Mouse (Mus musculus) E14TG2a.4 (cell line): ENCODE results near the gene Atg7.
"Not testable (repeated sequence)": the region's sequence is repeated elsewhere in the genome, so short reads cannot be mapped to it uniquely, and the experiment has no call there.

Experiments
- H3K27me3 ChIP-seq: 2 replicates; pipeline ENCODE4 v1.6.1; 2014; ENCODE audit warnings: low read length, control low read depth; ENCODE audit not compliant: insufficient read depth
- H3K36me3 ChIP-seq: 2 replicates; pipeline ENCODE4 v1.6.1; 2014; ENCODE audit warnings: low read length, control low read depth; ENCODE audit not compliant: insufficient read depth
- H3K4me1 ChIP-seq: replicated peaks from 2 replicates; pipeline ENCODE4 v1.6.1; 2014; ENCODE audit warnings: low read depth, low read length, control low read depth
- H3K4me3 ChIP-seq: replicated peaks from 2 replicates; pipeline ENCODE4 v1.5.1; 2014; ENCODE audit warnings: mild to moderate bottlenecking, low read length
- H3K9me3 ChIP-seq: 2 replicates; pipeline ENCODE4 v1.6.1; 2014; ENCODE audit warnings: low read length, control low read depth
- CTCF ChIP-seq: conservative IDR thresholded peaks from 2 replicates; pipeline ENCODE4 v1.5.1; 2014; ENCODE audit warnings: low read length
- NANOG ChIP-seq: IDR thresholded peaks from 2 replicates; pipeline ENCODE4 v1.6.1; 2014; ENCODE audit warnings: borderline replicate concordance, low read length, mixed read lengths
- POU5F1 ChIP-seq: IDR thresholded peaks from 2 replicates; pipeline ENCODE4 v1.6.1; 2014; ENCODE audit warnings: low read length, borderline replicate concordance

Gene Atg7

GRCm38 (mm10) chr6:114886012-114886411 lies 243.1 kb downstream of the Atg7 start:
- no peak for TF ChIP-seq CTCF
- no peak for TF ChIP-seq NANOG
- TF ChIP-seq POU5F1: no peak
- no peaks in the 10 kb centered on the region for H3K9me3 ChIP-seq
- no peak overlapping the region for H3K4me3 ChIP-seq
- peaks cover 61% of the 10 kb centered on the region for H3K4me1 ChIP-seq
- H3K27me3 ChIP-seq: peaks cover 4% of the 10 kb centered on the region; the same call in 1 of the 2 replicates
- H3K36me3 ChIP-seq: no peaks in the 10 kb centered on the region

- Histone ChIP-seq H3K9me3 (no peaks in the 10 kb centered on the region), H3K27me3 (peaks cover 4% of the 10 kb centered on the region; the same call in 1 of the 2 replicates), H3K4me3 (no peak overlapping the region), H3K4me1 (peaks cover 60% of the 10 kb centered on the region), H3K36me3 (no peaks in the 10 kb centered on the region)
- TF ChIP-seq CTCF (no peak), POU5F1 (no peak), NANOG (no peak)
Observed at GRCm38 (mm10) chr6:114886504-114887361, 243.8 kb downstream of the Atg7 start.

- no peaks in the 10 kb centered on the region for H3K36me3 ChIP-seq
- H3K9me3 ChIP-seq: no peaks in the 10 kb centered on the region
- peaks cover 38% of the 10 kb centered on the region for H3K4me1 ChIP-seq
- TF ChIP-seq CTCF (peak; percentile 28), NANOG (peak; percentile 6; the same call in 1 of the 2 replicates), POU5F1 (no peak)
- H3K4me3 ChIP-seq: no peak overlapping the region
- peaks cover 3% of the 10 kb centered on the region; the same call in 1 of the 2 replicates for H3K27me3 ChIP-seq
Observed at GRCm38 (mm10) chr6:114888922-114889321, 246.0 kb downstream of the Atg7 start.

DNA sequence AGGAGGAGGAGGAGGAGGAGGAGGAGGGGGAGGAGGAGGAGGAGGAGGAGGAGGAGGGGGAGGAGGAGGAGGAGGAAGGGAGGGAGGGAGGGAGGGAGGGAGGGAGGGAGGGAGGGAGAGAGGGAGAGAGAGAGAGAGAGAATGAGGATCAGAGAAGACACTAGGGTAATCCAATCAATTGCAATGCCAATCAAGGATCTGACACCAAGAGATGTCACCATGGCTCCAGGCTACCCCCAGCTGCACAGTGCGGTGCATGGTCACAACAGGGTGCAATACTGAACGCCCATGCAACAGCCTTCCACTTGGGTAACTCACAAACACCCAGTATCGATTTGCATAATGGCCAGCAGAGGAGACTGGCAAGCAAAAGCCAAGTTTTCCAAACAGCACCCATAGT lies 247.1 kb downstream of the Atg7 start:
- H3K4me1 ChIP-seq: peaks cover 32% of the 10 kb centered on the region
- not testable (repeated sequence) for H3K9me3 ChIP-seq, H3K36me3 ChIP-seq, H3K4me3 ChIP-seq, H3K27me3 ChIP-seq

DNA sequence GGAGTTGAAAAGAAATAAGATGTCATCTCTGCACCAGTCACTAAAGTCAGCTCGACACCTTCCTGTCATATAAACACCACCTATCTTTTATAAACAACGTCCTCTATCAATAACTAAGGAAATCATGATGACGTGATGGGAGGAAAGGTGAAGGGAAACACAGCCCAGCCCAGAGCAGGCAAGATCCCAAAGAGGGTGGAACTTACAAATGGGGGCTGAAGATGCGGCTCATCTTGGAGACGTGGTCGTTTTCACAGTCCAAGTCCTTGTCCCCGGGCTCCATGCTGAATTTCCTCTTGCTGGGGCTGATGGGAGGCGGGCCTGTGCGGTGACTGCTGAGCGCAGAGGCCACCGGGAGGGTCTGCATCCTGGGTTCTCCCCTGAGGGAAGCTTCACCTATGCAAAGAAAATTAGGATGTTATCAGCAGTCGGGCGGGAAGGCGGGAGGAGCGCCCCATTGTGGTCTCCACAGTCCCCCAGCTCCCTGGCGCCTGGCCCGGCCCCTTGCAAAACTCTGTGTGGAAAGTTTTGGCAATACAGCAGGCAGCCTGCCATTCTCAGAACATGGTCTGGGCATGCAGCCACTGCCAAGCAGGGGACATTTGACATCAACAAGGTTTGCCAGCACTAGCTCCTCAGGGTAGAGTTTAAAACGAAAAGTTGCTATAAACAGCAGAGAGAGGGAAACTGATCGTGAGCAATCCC lies 247.7 kb downstream of the Atg7 start:
- peaks cover 3% of the 10 kb centered on the region; the same call in 1 of the 2 replicates for H3K27me3 ChIP-seq
- H3K9me3 ChIP-seq: no peaks in the 10 kb centered on the region
- peak overlapping the region; percentile 43 for H3K4me3 ChIP-seq
- H3K36me3 ChIP-seq: no peaks in the 10 kb centered on the region
- TF ChIP-seq CTCF (no peak), POU5F1 (no peak), NANOG (no peak)
- H3K4me1 ChIP-seq: peaks cover 32% of the 10 kb centered on the region

DNA sequence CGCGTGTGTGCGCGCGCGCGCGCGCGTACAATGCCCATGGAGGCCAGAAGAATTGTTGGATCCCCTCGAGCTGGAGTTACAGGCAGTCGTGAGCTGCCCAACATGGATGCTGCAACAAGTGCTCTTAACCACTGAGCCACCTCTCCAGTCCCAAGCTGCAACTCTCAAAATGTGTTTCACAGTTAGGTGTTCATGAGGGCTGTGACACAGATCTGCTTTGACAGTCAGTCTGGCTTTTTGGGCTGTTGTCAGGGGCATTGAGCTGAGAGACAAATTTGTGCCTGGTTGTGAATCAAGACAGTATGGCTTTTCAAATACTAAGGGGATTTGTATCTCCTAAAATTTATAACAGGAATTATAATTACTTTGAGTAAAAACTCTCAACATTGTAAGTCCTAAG lies 248.4 kb downstream of the Atg7 start:
- Histone ChIP-seq H3K36me3 (no peaks in the 10 kb centered on the region), H3K4me3 (no peak overlapping the region), H3K9me3 (no peaks in the 10 kb centered on the region), H3K27me3 (peaks cover 3% of the 10 kb centered on the region; the same call in 1 of the 2 replicates), H3K4me1 (peaks cover 32% of the 10 kb centered on the region)
- no peak for TF ChIP-seq NANOG
- TF ChIP-seq CTCF: no peak
- TF ChIP-seq POU5F1: no peak

- H3K36me3 ChIP-seq: no peaks in the 10 kb centered on the region
- H3K4me1 ChIP-seq: peaks cover 29% of the 10 kb centered on the region
- H3K4me3 ChIP-seq: no peak overlapping the region
- TF ChIP-seq CTCF (no peak), POU5F1 (no peak), NANOG (no peak)
- no peaks in the 10 kb centered on the region for H3K9me3 ChIP-seq
- peaks cover 3% of the 10 kb centered on the region; the same call in 1 of the 2 replicates for H3K27me3 ChIP-seq
Observed at GRCm38 (mm10) chr6:114891771-114892170, 248.9 kb downstream of the Atg7 start.

DNA sequence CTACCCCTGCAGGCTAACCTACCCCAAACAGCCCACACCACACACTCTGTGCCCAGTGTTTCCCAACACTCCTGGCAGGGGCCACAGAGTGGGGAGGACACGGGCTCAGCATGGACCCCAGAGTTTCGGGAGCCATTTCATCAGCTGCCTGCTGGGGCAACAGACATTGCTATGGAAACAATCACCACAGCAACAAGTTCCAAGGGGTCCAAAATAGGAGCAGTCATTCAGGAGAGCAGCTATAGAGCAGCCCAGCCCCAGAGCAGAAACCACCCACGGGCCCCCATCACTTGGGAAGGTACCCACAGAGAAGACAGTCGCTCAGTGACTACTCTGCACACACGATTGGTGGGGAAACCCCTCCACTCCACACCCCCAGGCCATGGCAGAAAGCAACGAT lies 249.5 kb downstream of the Atg7 start:
- H3K9me3 ChIP-seq: no peaks in the 10 kb centered on the region
- H3K4me1 ChIP-seq: peaks cover 23% of the 10 kb centered on the region
- H3K36me3 ChIP-seq: no peaks in the 10 kb centered on the region
- no peak overlapping the region for H3K4me3 ChIP-seq
- TF ChIP-seq POU5F1 (no peak), CTCF (no peak), NANOG (no peak)
- H3K27me3 ChIP-seq: peaks cover 3% of the 10 kb centered on the region; the same call in 1 of the 2 replicates
